Mouse (Mus musculus) forebrain, embryonic 12.5 days (tissue): Measurements from ENCODE around the gene Slc25a20. TPM values are rescaled to one million over a fixed set of nuclear protein-coding genes. Genes with fewer than 3 reads are reported as not detected.

Source experiments
- ATAC-seq: fragments of 200-750 bp; cut with Nextera tagmentation; 2 replicates; pipeline ENCODE4 v1.8.0; 2017; ENCODE audit warnings: moderate TSS enrichment; ENCODE audit not compliant: low FRiP score
- H3K27ac ChIP-seq: fragments of 300-500 bp; sonication (generic); 2 replicates; pipeline ENCODE4 v1.5.1; 2016; ENCODE audit warnings: mild to moderate bottlenecking
- H3K27me3 ChIP-seq: fragments of 300-500 bp; sonication (generic); 2 replicates; pipeline ENCODE4 v1.6.1; 2016; ENCODE audit warnings: mild to moderate bottlenecking
- H3K36me3 ChIP-seq: fragments of 300-500 bp; sonication (generic); replicated peaks from 2 replicates; pipeline ENCODE4 v1.6.1; 2016; ENCODE audit warnings: mild to moderate bottlenecking
- H3K4me1 ChIP-seq: fragments of 300-500 bp; sonication (generic); 2 replicates; pipeline ENCODE4 v1.6.1; 2016
- H3K4me2 ChIP-seq: fragments of 300-500 bp; sonication (generic); 2 replicates; pipeline ENCODE4 v1.6.1; 2016; ENCODE audit warnings: mild to moderate bottlenecking, moderate library complexity
- H3K4me3 ChIP-seq: fragments of 300-500 bp; sonication (generic); replicated peaks from 2 replicates; pipeline ENCODE4 v1.5.1; 2016; ENCODE audit warnings: mild to moderate bottlenecking
- H3K9ac ChIP-seq: fragments of 300-500 bp; sonication (generic); 2 replicates; pipeline ENCODE4 v1.6.1; 2016; ENCODE audit warnings: mild to moderate bottlenecking
- H3K9me3 ChIP-seq: fragments of 300-500 bp; sonication (generic); 2 replicates; pipeline ENCODE4 v1.6.1; 2016
- WGBS: fragments of 180-500 bp; shearing (Covaris S2); methylation state at CpG from one replicate; pipeline ENCODE4 v1.1.7; 2016; 5-methylcytosine and 5-hydroxymethylcytosine counted together
- polyA plus RNA-seq: library from polyadenylated mRNA; unstranded; fragments of >200 nt; fragmentation: Nextera tagmentation; extraction: Ambion mirVana; gene quantifications from 2 replicates; pipeline ENCODE4 v1.2.1, GENCODE M21; 2016

Slc25a20 gene
- polyA plus RNA-seq, 1 experiment from 2014 or later, result 37.0 TPM

DNA sequence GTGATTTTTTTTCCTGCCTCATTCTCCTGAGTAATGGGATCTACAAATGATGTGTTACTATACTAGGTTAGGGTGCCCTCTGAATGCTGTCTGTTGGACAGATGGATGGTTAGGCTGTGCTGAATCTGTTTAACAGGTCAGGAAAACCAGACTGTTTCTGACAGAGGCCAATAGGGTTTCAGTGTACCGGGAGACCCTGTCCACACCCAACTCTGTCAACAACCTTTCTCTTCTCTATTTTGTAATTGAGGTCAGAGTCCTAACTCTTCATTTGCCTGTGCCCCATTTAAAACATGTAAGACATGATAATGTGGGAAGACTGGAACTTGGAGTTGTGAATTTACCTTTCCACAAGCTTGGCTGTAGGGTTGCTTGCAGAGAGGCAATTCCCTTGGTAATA, 28.1 kb downstream of the Slc25a20 start:
- Histone ChIP-seq H3K4me2 (no peak overlapping the region), H3K27me3 (peaks cover 10% of the 10 kb centered on the region; the same call in 1 of the 2 replicates), H3K27ac (no peak overlapping the region), H3K9me3 (no peaks in the 10 kb centered on the region), H3K9ac (no peak overlapping the region), H3K4me1 (peaks cover 60% of the 10 kb centered on the region), H3K36me3 (no peaks in the 10 kb centered on the region; the same call in 1 of the 2 replicates), H3K4me3 (no peak overlapping the region)
- 81% methylated on average over 1 of the region's 1 CpGs for WGBS
- no peak for ATAC-seq

DNA sequence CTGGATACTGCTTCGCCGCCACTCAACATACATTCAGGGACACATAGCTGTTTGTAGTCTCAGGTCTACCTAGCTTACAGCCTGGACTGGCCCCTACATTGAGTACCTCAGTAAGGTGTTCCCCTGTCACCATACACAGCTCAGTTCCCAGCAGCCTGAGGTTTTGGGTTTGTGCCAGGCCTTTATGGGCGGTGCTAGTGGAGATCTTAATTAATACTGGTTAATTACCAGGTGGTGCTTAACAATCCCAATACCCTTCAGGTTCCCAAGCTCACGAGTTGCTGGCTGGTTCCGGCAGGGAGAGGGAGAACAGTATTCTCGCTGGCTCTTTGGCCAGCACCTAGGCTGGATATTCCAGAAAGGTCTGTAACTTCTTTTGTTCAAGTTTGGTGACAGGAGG, 29.0 kb downstream of the Slc25a20 start:
- Histone ChIP-seq H3K9me3 (no peaks in the 10 kb centered on the region), H3K27ac (no peak overlapping the region), H3K4me2 (no peak overlapping the region), H3K9ac (no peak overlapping the region), H3K4me1 (peaks cover 60% of the 10 kb centered on the region), H3K36me3 (no peaks in the 10 kb centered on the region), H3K27me3 (peaks cover 10% of the 10 kb centered on the region; the same call in 1 of the 2 replicates), H3K4me3 (no peak overlapping the region)
- 78% methylated on average over 6 of the region's 6 CpGs for WGBS
- ATAC-seq, result no peak

DNA sequence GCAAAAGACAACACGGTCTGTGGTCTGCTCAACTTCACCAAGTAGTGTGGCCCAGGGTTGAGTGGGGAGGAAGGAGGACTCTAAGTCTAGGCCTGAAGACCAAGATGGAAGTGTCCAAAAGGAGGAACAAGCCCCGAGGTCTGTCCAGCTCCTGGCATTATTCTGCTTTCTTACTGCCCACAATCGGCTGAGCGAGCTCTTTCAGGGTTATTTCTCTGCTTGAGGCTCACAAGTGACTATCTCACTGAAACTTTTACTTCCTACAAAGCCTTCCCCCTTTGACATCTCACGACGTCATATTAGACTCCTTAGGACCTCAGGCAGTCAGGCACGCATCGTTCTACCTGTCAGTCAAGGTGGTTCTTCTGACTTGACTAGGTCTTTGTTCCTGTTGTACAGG, 29.5 kb downstream of the Slc25a20 start:
- ATAC-seq, result no peak
- 67% methylated on average over 8 of the region's 8 CpGs for WGBS
- H3K27ac ChIP-seq, result no peak overlapping the region
- H3K36me3 ChIP-seq, result no peaks in the 10 kb centered on the region
- no peaks in the 10 kb centered on the region for H3K9me3 ChIP-seq
- peak overlapping the region; percentile 83; the same call in 1 of the 2 replicates for H3K9ac ChIP-seq
- peaks cover 57% of the 10 kb centered on the region for H3K4me1 ChIP-seq
- peak overlapping the region; percentile 89; the same call in 1 of the 2 replicates for H3K4me3 ChIP-seq
- H3K4me2 ChIP-seq, result peak overlapping the region; percentile 85
- peaks cover 10% of the 10 kb centered on the region; the same call in 1 of the 2 replicates for H3K27me3 ChIP-seq

DNA sequence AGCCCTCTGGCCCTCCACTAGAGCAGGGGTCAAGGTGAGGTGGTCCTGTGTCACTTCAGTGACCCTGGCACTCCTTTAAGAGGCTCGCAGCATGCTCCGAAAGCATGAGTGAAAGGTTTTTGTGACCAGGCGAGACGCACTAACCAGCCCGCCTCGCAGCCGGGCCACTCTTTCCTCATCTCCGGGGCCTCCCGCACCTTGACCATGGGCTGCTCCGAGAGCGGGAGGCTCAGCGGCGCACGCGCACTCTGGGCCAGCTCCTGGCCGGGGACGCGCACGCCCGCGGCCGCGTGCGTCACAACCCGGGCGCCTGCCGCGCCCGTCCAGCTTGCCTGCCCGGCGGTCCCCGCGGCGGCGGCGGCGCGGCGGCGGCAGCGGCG, 29.9 kb downstream of the Slc25a20 start:
- Histone ChIP-seq H3K4me3 (peak overlapping the region; percentile 89), H3K36me3 (no peaks in the 10 kb centered on the region), H3K4me1 (peaks cover 52% of the 10 kb centered on the region), H3K9me3 (no peaks in the 10 kb centered on the region), H3K9ac (peak overlapping the region; percentile 83), H3K27me3 (peaks cover 10% of the 10 kb centered on the region; the same call in 1 of the 2 replicates), H3K27ac (peak overlapping the region; percentile 69; the same call in 1 of the 2 replicates), H3K4me2 (peak overlapping the region; percentile 85)
- 2% methylated on average over 42 of the region's 42 CpGs for WGBS
- ATAC-seq, result peak; percentile 91

DNA sequence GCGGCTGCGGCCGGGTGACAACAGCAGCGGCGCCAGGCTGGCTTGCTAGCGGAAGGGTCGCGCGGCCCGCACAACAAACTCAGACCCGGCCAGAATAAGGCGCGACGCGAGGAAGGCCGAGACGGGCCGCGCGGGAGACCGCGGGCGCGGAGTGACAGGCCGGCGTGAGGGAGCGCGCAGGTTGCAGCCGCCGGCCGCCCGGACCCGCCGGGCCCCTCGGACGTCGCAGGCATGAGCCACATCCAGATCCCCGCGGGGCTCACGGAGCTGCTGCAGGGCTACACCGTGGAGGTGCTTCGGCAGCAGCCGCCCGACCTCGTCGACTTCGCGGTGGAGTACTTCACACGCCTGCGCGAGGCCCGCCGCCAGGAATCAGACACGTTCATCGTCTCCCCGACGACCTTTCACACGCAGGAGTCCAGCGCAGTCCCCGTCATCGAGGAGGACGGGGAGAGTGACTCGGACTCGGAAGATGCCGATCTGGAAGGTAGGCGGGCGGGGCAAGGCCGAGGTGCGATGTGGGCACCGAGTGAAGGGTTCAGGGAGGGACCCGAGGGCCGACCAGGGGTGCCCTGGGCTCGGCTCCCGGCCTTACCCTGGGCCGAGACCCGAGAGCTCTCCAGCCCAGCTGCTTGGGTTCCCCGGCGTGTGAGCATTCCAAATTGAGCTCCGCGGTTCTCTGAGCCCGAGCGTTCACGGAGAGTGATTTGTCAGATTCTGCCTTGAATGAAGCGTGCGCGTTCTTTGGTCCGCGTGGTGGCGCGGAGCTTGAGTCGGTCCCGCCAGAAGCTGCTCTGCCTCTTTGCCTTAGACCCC, 30.5 kb downstream of the Slc25a20 start:
- peak overlapping the region; percentile 69 for H3K27ac ChIP-seq
- peaks cover 50% of the 10 kb centered on the region for H3K4me1 ChIP-seq
- peak overlapping the region; percentile 83 for H3K9ac ChIP-seq
- WGBS, result under 1% methylated on average over 92 of the region's 92 CpGs
- H3K4me3 ChIP-seq, result peak overlapping the region; percentile 89
- H3K36me3 ChIP-seq, result no peaks in the 10 kb centered on the region
- H3K27me3 ChIP-seq, result peaks cover 10% of the 10 kb centered on the region; the same call in 1 of the 2 replicates
- no peaks in the 10 kb centered on the region for H3K9me3 ChIP-seq
- ATAC-seq, result peak; percentile 66
- peak overlapping the region; percentile 85 for H3K4me2 ChIP-seq

DNA sequence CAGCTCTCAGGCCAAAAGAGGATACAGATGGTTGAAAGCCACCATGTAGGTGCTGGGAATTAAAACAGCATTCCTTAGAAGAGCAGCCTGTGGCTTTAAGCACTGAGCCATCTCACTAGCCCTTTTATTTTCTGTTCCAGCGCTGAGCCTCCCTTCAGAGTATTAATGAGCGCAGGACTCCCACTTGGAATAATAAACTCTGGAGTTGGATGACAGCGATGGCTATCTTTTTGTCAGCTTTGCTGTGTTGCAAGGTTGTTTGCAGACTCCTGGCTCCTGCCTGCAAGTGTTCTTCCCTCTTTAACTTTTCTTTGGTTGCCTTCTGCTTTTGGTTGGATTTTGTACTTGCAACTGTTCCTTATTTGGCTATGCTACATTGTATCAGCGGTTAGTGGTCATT, 32.1 kb downstream of the Slc25a20 start:
- 67% methylated on average over 4 of the region's 4 CpGs for WGBS
- H3K9me3 ChIP-seq, result no peaks in the 10 kb centered on the region
- peak overlapping the region; percentile 16; the same call in 1 of the 2 replicates for H3K4me3 ChIP-seq
- H3K27me3 ChIP-seq, result peaks cover 10% of the 10 kb centered on the region; the same call in 1 of the 2 replicates
- no peak for ATAC-seq
- H3K36me3 ChIP-seq, result no peaks in the 10 kb centered on the region
- H3K9ac ChIP-seq, result peak overlapping the region; percentile 21; the same call in 1 of the 2 replicates
- peaks cover 37% of the 10 kb centered on the region for H3K4me1 ChIP-seq
- H3K4me2 ChIP-seq, result peak overlapping the region; percentile 85
- H3K27ac ChIP-seq, result no peak overlapping the region

DNA sequence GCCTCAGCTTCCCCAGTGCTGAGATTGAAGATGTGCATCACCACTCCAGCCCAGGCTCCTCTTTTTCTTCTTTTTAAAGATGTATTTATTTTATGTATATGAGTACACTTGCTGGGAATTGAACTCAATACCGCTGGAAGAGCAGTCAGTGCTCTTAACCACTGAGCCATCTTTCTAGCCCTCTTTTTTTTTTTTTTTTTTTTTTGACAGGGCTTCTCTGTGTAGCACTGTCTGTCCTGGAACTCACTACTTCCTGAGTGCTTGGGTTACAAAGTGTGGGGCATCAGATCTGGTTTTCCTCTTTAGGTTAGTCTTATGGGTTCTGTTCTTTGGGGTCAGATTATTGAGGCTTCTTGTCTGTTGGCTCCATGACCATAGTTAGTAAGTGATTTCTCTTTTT, 32.6 kb downstream of the Slc25a20 start:
- H3K27me3 ChIP-seq, result peaks cover 10% of the 10 kb centered on the region; the same call in 1 of the 2 replicates
- H3K9ac ChIP-seq, result 0 out of 2 replicates have a peak overlapping the region, but pooled peaks have one; percentile 21
- H3K36me3 ChIP-seq, result no peaks in the 10 kb centered on the region
- H3K27ac ChIP-seq, result no peak overlapping the region
- H3K4me3 ChIP-seq, result no peak overlapping the region
- H3K9me3 ChIP-seq, result no peaks in the 10 kb centered on the region
- H3K4me2 ChIP-seq, result peak overlapping the region; percentile 85
- 100% methylated on average over 1 of the region's 1 CpGs for WGBS
- peaks cover 31% of the 10 kb centered on the region for H3K4me1 ChIP-seq
- no peak for ATAC-seq

DNA sequence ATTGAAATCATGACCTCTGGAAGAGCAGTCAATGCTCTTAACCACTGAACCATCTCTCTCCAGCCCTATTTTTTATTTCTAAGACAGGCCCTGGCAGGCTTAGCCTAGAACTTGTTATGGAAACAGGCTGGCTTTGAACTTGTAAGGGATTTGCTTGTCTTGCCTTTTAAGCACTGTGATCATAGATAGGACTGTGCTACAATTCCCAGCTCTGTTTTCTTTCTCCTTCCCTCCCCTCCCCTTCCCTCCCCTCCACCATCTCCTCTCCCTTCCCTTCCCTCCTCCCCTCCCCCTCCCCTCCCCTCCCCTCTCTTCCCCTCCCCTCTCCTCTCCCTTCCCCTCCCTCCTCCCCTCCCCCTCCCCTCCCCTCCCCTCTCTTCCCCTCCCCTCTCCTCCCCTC, 40.6 kb downstream of the Slc25a20 start:
- Histone ChIP-seq H3K36me3 (no peaks in the 10 kb centered on the region), H3K9me3 (no peaks in the 10 kb centered on the region), H3K4me3 (no peak overlapping the region), H3K4me1 (peaks cover 10% of the 10 kb centered on the region), H3K27ac (no peak overlapping the region), H3K4me2 (no peak overlapping the region), H3K27me3 (no peaks in the 10 kb centered on the region), H3K9ac (no peak overlapping the region)
- no peak for ATAC-seq

DNA sequence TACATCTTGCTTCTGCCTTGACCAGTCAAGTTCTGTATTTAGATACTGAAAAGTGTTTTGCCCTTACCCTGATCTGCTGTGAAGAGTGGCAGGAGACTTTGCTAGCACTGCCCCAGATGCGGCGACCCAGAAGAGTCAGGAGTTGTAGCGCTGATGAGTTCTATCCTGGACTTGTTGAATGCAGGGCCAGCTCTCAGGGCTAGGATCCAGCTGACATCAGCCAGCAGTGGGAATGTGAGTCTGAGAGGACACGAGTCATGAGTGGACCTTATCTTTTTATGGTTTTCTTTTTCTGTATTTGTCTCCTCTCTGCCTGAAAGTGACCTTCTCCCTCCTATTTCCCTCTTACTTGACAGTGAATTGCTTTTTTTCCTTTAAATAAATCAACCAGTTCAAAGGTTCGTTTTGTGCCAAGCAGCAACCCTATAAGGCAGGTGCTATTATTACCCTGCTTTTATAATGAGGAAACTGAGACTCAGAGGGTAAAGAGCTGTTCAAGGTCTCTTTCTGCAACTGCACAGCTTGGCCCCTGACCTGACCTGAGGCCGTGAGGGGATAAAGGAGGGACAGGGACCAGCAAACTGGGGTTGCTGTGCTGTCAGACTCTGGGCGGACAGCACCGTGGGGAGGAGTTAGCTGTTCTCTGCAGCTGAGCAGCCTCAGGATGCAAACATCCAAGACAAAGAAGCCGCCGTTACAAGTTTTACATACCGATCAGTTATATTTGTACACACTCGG, 41.7 kb downstream of the Slc25a20 start:
- no peak overlapping the region for H3K27ac ChIP-seq
- no peak for ATAC-seq

DNA sequence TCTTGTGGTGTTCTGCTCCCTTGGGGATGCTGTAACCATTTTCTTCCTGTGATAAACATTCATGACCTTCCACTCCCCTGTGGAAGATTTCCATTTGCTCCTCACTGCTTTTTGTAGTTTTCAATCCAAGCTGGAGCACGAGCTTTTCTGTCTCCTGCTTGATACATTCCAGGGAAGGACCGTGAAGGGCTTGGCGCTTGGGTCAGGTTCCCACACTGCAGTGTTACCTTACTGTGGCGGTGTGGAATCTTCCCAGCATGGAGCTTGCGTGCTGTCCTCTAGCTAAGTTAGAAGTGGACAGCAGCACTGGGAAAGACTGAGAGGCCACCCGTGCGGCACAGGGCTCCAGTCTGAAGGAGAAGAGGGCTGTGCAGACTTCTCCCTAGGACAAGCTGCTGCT, 42.7 kb downstream of the Slc25a20 start:
- ATAC-seq, result no peak
- no peak overlapping the region for H3K4me3 ChIP-seq

More for the DNA sequence above, 41.7 kb downstream of the Slc25a20 start:
- no peak overlapping the region for H3K4me3 ChIP-seq
- H3K9ac ChIP-seq, result no peak overlapping the region
- WGBS, result 43% methylated on average over 12 of the region's 12 CpGs
- no peaks in the 10 kb centered on the region for H3K9me3 ChIP-seq
- H3K4me2 ChIP-seq, result no peak overlapping the region
- no peaks in the 10 kb centered on the region for H3K36me3 ChIP-seq
- peaks cover 10% of the 10 kb centered on the region for H3K4me1 ChIP-seq
- H3K27me3 ChIP-seq, result no peaks in the 10 kb centered on the region

DNA sequence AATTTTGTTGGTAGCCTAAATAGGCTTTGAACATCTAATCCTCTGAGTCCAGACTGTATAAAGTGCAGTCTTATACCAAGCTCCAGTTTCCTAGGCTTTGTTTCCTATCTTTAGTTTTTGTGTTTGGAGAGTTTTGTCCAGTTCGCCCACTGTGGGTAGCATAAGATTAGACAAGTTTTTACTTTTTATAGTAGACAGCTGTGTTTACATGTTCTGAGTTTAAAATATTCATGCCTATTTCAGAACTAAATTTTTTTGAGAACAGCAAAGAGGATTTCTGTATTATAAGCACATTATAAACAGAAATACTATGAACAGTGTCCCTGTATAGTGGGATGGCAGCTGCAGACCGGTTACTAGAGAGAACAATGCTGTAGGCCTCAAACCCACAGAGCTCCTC, 45.3 kb downstream of the Slc25a20 start:
- peaks cover 10% of the 10 kb centered on the region for H3K4me1 ChIP-seq
- H3K4me3 ChIP-seq, result no peak overlapping the region
- no peaks in the 10 kb centered on the region for H3K9me3 ChIP-seq
- 91% methylated on average over 2 of the region's 2 CpGs for WGBS
- no peak for ATAC-seq
- no peak overlapping the region for H3K9ac ChIP-seq
- H3K27ac ChIP-seq, result no peak overlapping the region
- no peaks in the 10 kb centered on the region for H3K27me3 ChIP-seq
- no peaks in the 10 kb centered on the region for H3K36me3 ChIP-seq
- no peak overlapping the region for H3K4me2 ChIP-seq

More for the DNA sequence above, 42.7 kb downstream of the Slc25a20 start:
- Histone ChIP-seq H3K27me3 (no peaks in the 10 kb centered on the region), H3K36me3 (no peaks in the 10 kb centered on the region), H3K9ac (no peak overlapping the region), H3K9me3 (no peaks in the 10 kb centered on the region), H3K27ac (no peak overlapping the region), H3K4me1 (peaks cover 10% of the 10 kb centered on the region), H3K4me2 (no peak overlapping the region)
- WGBS, result 83% methylated on average over 7 of the region's 7 CpGs

DNA sequence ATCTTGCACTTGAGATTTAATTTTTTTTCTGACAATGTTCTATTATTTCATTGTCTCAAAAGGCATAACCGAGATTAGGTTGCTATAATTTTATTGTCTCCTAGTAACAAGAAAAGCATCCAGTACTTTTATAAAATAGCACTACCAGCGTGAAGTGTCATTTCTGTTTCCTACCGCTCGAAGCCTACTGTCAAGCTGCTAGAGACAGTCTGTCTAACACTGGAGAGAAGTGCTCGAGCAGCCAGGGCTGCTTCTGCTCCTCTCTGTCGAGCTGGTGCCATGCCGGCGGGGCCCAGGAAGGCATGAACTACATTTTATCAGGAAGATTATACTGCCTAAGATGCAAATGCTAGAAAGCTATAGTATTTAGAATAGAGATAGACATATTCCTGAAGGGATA, 46.9 kb downstream of the Slc25a20 start:
- Histone ChIP-seq H3K36me3 (no peaks in the 10 kb centered on the region), H3K4me1 (peaks cover 2% of the 10 kb centered on the region), H3K4me2 (no peak overlapping the region), H3K4me3 (no peak overlapping the region), H3K9ac (no peak overlapping the region), H3K27me3 (no peaks in the 10 kb centered on the region), H3K9me3 (no peaks in the 10 kb centered on the region), H3K27ac (no peak overlapping the region)
- no peak for ATAC-seq
- WGBS, result 93% methylated on average over 8 of the region's 8 CpGs
